Mouse (Mus musculus): ENCODE data around the gene Ss18l1.

GRCm38 (mm10) chr2:180042858-180043515 is 678 bp downstream of the Ss18l1 start:
- TF ChIP-seq CTCF (IDR thresholded peaks at IDR 0.05 in 2 of 3, conservative IDR thresholded peaks at IDR 0.05 in 1 of 3; ENCODE audit: control insufficient read depth in 1 of 3, insufficient read depth in 1 of 3, low read depth in 2 of 3, low read length in 3 of 3, poor library complexity in 1 of 3, severe bottlenecking in 1 of 3) (no peak), POLR2A (IDR thresholded peaks at IDR 0.05; ENCODE audit: control insufficient read depth in 1 of 2, insufficient read depth in 1 of 2, low read depth in 1 of 2, low read length in 2 of 2, poor library complexity in 1 of 2) (no peak), POLR2AphosphoS2 (IDR thresholded peaks at IDR 0.05; ENCODE audit: low read length) (no peak), JUND (IDR thresholded peaks at IDR 0.05; ENCODE audit: low read depth, low read length) (no peak), EP300 (IDR thresholded peaks at IDR 0.05; ENCODE audit: low read depth in 1 of 2, low read length in 2 of 2) (no peak), NRF1 (IDR thresholded peaks at IDR 0.05; ENCODE audit: insufficient read depth, low read depth, low read length, poor library complexity, severe bottlenecking) (0 out of 2 replicates have a peak, but pooled peaks have one; percentile 21), MAFK (IDR thresholded peaks at IDR 0.05; ENCODE audit: borderline replicate concordance, low read depth, low read length) (no peak), MEF2A (IDR thresholded peaks at IDR 0.05; ENCODE audit: extremely low read depth, insufficient replicate concordance, low read depth, low read length, poor library complexity, severe bottlenecking) (no peak), RAD21 (IDR thresholded peaks at IDR 0.05; ENCODE audit: low read depth, low read length) (no peak)

Data from MEL (cell line).